Mouse (Mus musculus): ENCODE measurements at regions not wholly inside any gene's neighbourhood (a gene's known extent, or its start where the extent isn't known, plus 50 kb on each side); places are given as distances from the start of the nearest gene placed in this dataset.

DNA sequence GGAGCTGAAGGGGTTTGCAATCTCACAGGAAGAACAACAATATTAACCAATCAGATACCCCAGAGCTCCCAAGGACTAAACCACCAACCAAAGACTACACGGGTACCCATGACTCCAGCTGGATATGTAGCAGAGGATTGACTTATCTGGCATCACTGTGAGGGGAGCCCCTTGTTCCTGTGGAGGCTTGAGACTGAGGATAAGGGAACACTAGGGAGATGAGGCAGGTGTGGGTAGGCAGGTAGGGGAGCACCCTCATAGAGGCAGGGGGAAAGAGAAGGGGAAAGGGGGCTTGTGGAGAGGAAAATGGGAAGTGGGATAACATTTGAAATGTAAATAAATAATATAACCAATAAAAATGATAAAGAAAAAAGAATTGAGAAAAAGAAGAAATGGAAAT lies 134.8 kb downstream of the G6pd2 start:
- DNase-seq (ENCODE audit: low read depth), result no peak
- TF ChIP-seq POLR2A (IDR thresholded peaks at IDR 0.05; ENCODE audit: borderline replicate concordance, extremely low read depth, insufficient read depth, insufficient read length, poor library complexity, severe bottlenecking) (no peak), CTCF (IDR thresholded peaks at IDR 0.05; ENCODE audit: borderline replicate concordance, extremely low read depth, insufficient read depth, insufficient read length) (no peak)

DNA sequence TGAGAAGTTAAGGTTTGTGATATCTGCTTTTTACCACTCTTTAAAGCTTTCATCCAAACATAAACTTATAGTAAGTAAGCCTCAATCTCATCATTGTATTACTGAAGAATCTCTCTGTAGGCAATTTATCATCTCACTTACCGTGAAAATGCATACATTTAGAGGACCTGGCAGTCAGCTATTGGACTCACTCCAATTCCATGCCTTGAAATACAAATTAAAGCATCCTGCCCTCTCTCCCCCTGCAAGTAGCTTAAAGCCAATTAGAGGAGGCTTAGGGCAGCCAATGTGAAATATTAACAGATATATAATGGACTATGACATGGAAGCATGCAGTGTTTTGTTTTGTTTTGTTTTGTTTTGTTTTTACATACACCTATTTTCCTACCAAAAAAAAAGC lies 176.6 kb downstream of the G6pd2 start:
- TF ChIP-seq POLR2A (IDR thresholded peaks at IDR 0.05; ENCODE audit: borderline replicate concordance, extremely low read depth, insufficient read depth, insufficient read length, poor library complexity, severe bottlenecking) (no peak), CTCF (IDR thresholded peaks at IDR 0.05; ENCODE audit: borderline replicate concordance, extremely low read depth, insufficient read depth, insufficient read length) (no peak)
- DNase-seq (ENCODE audit: low read depth), result peak; percentile 76

DNA sequence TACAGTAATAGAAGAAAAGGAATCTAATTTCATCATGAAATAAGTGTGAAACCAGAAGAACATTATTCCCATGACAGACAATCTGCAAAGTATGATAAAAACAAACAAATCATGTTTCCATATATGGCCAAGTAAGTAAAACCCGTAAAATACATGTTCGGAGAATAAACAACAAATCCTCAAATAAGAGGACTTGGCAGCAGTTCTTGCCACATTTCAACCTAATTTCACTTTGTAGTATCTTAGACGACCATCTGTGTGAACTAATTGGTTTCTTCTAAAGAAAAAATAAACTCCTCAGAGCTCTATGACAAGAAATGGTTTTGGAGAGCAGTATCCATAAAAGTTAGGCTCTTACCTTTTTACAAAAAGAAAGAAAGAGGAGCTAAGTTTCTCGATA lies 210.9 kb downstream of the G6pd2 start:
- TF ChIP-seq POLR2A (IDR thresholded peaks at IDR 0.05; ENCODE audit: borderline replicate concordance, extremely low read depth, insufficient read depth, insufficient read length, poor library complexity, severe bottlenecking) (no peak), CTCF (IDR thresholded peaks at IDR 0.05; ENCODE audit: borderline replicate concordance, extremely low read depth, insufficient read depth, insufficient read length) (no peak)

DNA sequence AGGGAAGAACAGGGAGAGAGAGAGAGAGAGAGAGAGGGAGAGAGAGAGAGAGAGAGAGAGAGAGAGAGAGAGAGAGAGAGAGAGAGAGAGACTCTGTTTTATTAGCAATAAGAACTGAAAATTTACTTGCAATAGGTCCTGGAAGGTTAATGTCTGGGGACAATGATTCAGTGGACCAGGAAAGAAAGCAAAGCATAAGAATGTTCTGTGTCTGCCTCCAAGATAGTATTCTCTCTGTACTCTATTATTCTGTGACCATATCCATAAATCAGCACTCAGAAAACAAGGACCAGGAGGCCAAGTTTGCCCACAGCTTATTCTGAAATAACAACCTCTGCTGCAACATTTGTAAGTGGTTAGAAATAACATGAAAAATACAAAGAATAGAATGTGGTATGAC lies 211.6 kb downstream of the G6pd2 start:
- no peak for TF ChIP-seq POLR2A (IDR thresholded peaks at IDR 0.05; ENCODE audit: borderline replicate concordance, extremely low read depth, insufficient read depth, insufficient read length, poor library complexity, severe bottlenecking)
- no peak for TF ChIP-seq CTCF (IDR thresholded peaks at IDR 0.05; ENCODE audit: borderline replicate concordance, extremely low read depth, insufficient read depth, insufficient read length)
- DNase-seq (ENCODE audit: low read depth), result no peak

More for the DNA sequence above, 210.9 kb downstream of the G6pd2 start:
- peak; percentile 44 for DNase-seq (ENCODE audit: low read depth)

DNA sequence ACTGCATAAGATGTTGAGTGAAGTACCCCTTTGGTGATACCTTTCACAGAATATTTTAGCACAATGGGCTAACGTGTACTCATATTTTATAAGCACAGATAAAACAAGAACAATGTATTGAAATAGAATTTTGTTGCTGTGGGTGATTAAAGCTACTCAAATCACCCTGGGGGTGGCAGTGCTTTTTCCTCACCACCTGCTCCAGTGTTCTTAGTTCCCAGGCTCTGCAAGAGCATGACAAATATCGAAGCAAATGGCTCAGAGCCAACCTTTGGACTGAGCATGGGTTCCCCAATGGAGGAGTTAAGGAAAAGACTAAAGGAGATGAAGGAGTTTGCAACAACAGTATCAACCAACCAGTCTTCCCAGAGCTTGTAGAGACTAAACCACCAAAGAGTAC lies 232.9 kb downstream of the G6pd2 start:
- TF ChIP-seq POLR2A (IDR thresholded peaks at IDR 0.05; ENCODE audit: borderline replicate concordance, extremely low read depth, insufficient read depth, insufficient read length, poor library complexity, severe bottlenecking), result no peak
- no peak for TF ChIP-seq CTCF (IDR thresholded peaks at IDR 0.05; ENCODE audit: borderline replicate concordance, extremely low read depth, insufficient read depth, insufficient read length)
- no peak for DNase-seq (ENCODE audit: low read depth)

DNA sequence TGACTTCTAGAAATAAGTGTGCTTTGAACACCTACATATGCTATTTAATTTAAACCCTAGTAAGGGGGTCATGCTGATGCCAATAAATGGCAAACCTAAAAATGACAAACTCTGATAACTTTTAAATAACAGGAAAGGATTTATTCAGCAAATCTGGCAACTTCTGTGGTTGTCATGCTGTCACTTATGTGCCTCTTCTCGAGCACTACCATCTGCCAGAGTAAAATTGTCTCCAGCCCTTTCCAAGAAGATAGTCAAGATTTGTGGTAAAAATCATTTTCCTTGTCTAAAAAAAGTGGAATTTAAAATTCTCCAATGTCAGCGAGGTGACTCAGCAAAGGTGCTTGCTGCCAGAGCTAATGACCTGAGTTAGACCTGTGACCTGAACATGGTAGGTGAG lies 235.1 kb downstream of the G6pd2 start:
- TF ChIP-seq CTCF (IDR thresholded peaks at IDR 0.05; ENCODE audit: borderline replicate concordance, extremely low read depth, insufficient read depth, insufficient read length), result no peak
- TF ChIP-seq POLR2A (IDR thresholded peaks at IDR 0.05; ENCODE audit: borderline replicate concordance, extremely low read depth, insufficient read depth, insufficient read length, poor library complexity, severe bottlenecking), result no peak
- DNase-seq (ENCODE audit: low read depth), result peak; percentile 25

DNA sequence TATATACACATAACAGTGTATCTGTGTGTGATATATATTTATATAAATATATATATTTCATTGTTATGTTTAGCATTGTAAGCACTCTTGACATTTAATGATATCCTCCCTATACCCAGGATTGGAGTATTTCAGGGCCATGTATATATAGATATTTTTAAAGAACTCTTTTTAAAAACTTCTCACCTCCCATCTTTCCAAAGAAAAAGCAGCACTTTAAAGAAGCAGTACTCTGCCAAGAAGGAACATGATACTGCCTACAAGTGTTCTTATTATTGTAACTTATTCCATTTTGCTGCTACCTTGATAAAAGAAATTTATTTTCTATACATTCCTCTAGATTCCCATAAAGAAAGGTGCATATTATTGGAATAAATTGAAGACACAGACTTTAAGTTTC lies 270.4 kb downstream of the G6pd2 start:
- DNase-seq (ENCODE audit: low read depth), result no peak
- TF ChIP-seq CTCF (IDR thresholded peaks at IDR 0.05; ENCODE audit: borderline replicate concordance, extremely low read depth, insufficient read depth, insufficient read length) (no peak), POLR2A (IDR thresholded peaks at IDR 0.05; ENCODE audit: borderline replicate concordance, extremely low read depth, insufficient read depth, insufficient read length, poor library complexity, severe bottlenecking) (no peak)

DNA sequence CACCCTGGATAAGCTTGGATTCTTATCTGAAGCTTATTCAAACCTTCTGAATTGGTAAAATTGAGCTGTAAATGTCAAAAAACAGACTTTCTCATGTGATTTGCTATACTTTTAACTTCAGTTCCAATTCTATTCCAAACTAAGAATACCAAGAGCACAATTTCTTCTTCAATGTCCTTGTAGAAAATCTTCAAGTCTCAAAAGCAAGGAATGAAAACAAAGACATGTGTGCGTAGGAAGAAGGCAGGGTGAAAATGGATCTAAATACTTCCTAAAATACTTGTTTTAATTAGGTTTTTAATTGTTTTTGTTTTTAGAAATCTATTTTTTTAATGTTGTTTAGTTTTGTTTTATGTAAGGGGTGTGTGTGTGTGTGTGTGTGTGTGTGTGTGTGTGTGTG lies 280.9 kb downstream of the G6pd2 start:
- no peak for DNase-seq (ENCODE audit: low read depth)
- TF ChIP-seq POLR2A (IDR thresholded peaks at IDR 0.05; ENCODE audit: borderline replicate concordance, extremely low read depth, insufficient read depth, insufficient read length, poor library complexity, severe bottlenecking), result no peak

DNA sequence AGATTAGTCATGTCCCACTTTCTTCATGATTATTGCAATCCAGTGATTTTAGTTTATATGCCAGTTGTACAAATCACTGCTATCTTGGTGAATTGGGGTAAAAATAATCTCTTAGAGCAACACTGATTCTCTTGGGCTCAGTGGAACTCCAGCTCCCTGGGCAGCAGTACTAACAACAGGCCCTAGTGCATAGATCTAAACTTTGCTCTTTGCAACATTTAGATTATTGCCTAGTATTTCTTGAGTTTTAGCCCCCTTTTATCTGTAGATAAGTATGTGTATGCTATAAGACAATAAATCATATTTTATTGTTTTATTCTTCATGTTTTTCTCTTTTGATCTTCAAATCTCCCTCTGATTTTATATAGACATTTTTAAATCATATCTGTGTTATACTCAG lies 287.4 kb downstream of the G6pd2 start:
- TF ChIP-seq POLR2A (IDR thresholded peaks at IDR 0.05; ENCODE audit: borderline replicate concordance, extremely low read depth, insufficient read depth, insufficient read length, poor library complexity, severe bottlenecking) (no peak), CTCF (IDR thresholded peaks at IDR 0.05; ENCODE audit: borderline replicate concordance, extremely low read depth, insufficient read depth, insufficient read length) (no peak)
- DNase-seq (ENCODE audit: low read depth), result no peak

DNA sequence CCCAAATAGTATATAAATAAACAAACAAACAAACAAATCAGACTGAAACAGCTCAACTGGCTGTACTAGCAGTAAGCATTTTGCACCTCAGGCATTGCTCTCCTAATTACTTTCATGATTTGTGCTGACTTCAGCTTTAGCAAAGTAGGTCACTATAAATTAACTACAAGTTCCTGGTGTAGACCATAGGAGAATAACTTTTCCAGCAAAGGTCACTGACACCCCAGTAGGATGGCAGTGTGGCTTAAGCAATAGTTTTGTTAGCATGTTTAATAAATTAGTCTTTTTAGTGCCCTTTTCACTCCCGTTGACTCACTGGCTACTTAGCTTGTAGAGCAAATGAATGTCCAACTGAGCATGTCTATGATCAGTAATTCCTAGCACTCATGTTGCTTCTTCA lies 304.6 kb downstream of the G6pd2 start:
- TF ChIP-seq CTCF (IDR thresholded peaks at IDR 0.05; ENCODE audit: borderline replicate concordance, extremely low read depth, insufficient read depth, insufficient read length) (no peak), POLR2A (IDR thresholded peaks at IDR 0.05; ENCODE audit: borderline replicate concordance, extremely low read depth, insufficient read depth, insufficient read length, poor library complexity, severe bottlenecking) (no peak)
- DNase-seq (ENCODE audit: low read depth), result no peak

DNA sequence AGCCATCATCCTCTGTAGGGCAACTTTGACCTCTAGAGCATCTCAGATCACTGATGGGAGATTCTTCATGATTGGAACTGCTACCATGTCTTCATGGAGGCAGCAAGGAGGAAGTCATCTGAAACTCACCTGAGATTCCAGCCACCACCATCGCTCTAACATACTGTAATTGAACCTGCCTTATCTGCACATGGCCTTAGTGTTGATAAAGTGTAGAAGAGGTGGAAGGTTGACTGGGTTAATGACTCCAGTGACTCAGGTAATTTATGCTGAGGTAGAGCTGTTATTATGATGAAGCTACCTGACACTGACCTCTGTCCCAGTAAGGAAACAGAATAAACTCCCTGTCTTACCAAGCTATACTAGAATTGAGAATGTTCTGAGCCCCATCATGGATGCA lies 305.0 kb downstream of the G6pd2 start:
- no peak for TF ChIP-seq CTCF (IDR thresholded peaks at IDR 0.05; ENCODE audit: borderline replicate concordance, extremely low read depth, insufficient read depth, insufficient read length)
- no peak for DNase-seq (ENCODE audit: low read depth)

DNA sequence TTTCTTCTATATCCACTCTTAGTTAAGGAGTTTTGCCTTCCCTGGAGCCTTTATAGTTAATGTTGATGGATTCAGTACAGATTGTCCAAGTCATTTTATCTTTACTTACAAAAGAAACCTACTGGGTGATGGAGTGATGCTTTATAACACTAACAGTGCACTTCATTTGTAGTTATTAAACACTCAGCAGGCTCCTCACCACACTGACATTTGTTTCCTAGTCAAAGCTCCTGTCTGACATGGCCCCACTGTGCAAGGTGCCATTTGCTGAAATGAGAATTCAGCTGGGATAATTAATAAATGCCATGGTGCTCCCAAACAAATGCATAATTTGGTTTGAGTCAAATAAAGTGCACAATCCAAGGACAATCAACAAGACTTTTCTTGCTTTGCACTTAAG lies 336.6 kb downstream of the G6pd2 start:
- DNase-seq (ENCODE audit: low read depth), result peak; percentile 58
- TF ChIP-seq POLR2A (IDR thresholded peaks at IDR 0.05; ENCODE audit: borderline replicate concordance, extremely low read depth, insufficient read depth, insufficient read length, poor library complexity, severe bottlenecking) (no peak), CTCF (IDR thresholded peaks at IDR 0.05; ENCODE audit: borderline replicate concordance, extremely low read depth, insufficient read depth, insufficient read length) (no peak)

DNA sequence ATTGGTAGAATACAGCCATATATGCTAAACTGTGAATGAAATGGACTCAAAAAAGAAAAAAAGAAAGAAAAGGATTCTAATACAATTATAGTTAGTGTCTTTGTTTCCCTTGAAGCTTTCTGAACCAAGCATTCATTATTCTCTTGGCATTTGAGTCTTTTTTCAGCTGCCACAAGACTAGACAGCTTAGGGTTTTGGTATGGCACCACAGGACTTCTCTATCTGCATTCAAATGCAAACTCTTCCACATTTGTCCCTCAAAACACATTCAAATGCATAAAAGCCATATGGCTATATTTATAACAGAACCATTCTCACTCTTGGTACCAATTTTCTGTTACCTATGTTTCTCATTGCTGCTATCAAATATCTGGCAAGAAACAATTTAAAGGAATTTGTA lies 338.8 kb downstream of the G6pd2 start:
- no peak for TF ChIP-seq CTCF (IDR thresholded peaks at IDR 0.05; ENCODE audit: borderline replicate concordance, extremely low read depth, insufficient read depth, insufficient read length)
- no peak for TF ChIP-seq POLR2A (IDR thresholded peaks at IDR 0.05; ENCODE audit: borderline replicate concordance, extremely low read depth, insufficient read depth, insufficient read length, poor library complexity, severe bottlenecking)
- peak; percentile 55 for DNase-seq (ENCODE audit: low read depth)

Data from brain, embryonic 14.5 days (tissue).